Comparison of ENCODE assay signal across 16 mouse cellular contexts in genomic region chr8:94488016-94488415, GRCm38 (mm10). TPM values are rescaled to one million over a fixed set of nuclear protein-coding genes. Genes with fewer than 3 reads are reported as not detected.
DNase-seq lines count a peak whose midpoint lies in the region.
"Had no signal": no experiment of that assay in that cellular context is flagged by ENCODE, and none has a peak within 500 bp of the region (broad histone marks: within the 10 kb centered on the region; RNA-seq: fewer than 3 reads in every experiment).

No protein-coding gene starts in this region.

- peak; percentile 87 for DNase-seq in heart, adult 11 months
- no peak for DNase-seq in heart, postnatal 4 days
- peak; percentile 21 for DNase-seq in testis, postnatal 10 days (ENCODE audit: low spot score)
- DNase-seq in testis, postnatal 14 days (ENCODE audit: low spot score): no peak
- DNase-seq in urinary bladder, adult 2 months (ENCODE audit: low spot score): peak; percentile 13
- DNase-seq in urinary bladder, adult 18-20 months (ENCODE audit: low spot score in 2 of 2): no peak
- DNase-seq: adrenal gland, adult 2 months; adrenal gland, adult 8-10 months; adrenal gland, postnatal 10 days; adrenal gland, postnatal 25 days; adrenal gland, postnatal 36 days; B cell, adult 2 months; cerebellum, adult 11 months; cerebellum, adult 11-12 months; cerebellum, adult 18-20 months had no signal

RNA-seq across cellular contexts. Expression of gene Cpne2, which starts 44.8 kb away (rescaled TPM):
- total RNA-seq in heart, postnatal 4 days (2021): 1 to 10 TPM; 7.0 to 9.6 TPM
- 27.6 and 31.4 TPM in 2 replicates for polyA plus RNA-seq in urinary bladder, adult 2 months (2012; rRNA removed)

RNA-seq across cellular contexts. Expression of gene Nlrc5, which starts 53.9 kb away (rescaled TPM):
- under 1 TPM; 0.72 to 0.76 TPM for total RNA-seq in heart, postnatal 4 days (2021)
- polyA plus RNA-seq in urinary bladder, adult 2 months (2012; rRNA removed): 17.1 and 23.3 TPM in 2 replicates
- total RNA-seq: MEL had no signal

Comparison
In these comparisons a context has a peak if more than half of its experiments do, and no peak if none do; other contexts are left out.
1. DNase-seq: peak in heart, adult 11 months (single experiment), testis, postnatal 10 days (single experiment) and urinary bladder, adult 2 months (single experiment); none in heart, postnatal 4 days (single experiment), testis, postnatal 14 days (single experiment) and urinary bladder, adult 18-20 months (0 of 2).